Mouse (Mus musculus): ENCODE results near the gene A630076J17Rik.
A peak's percentile ranks its signal among the peaks of the same experiment; 100 is the strongest.

A630076J17Rik gene

GRCm38 (mm10) chr3:107276626-107277025 is 46.2 kb downstream of the A630076J17Rik start:
- DNase-seq (ENCODE audit: low spot score in 2 of 2), result no peak

- peak; percentile 83 to 89 for DNase-seq (ENCODE audit: low spot score in 2 of 2)
These were observed 48.3 kb downstream of the A630076J17Rik start, which contains the start of gene Lamtor5 for GRCm38 (mm10) chr3:107278479-107279269. Lamtor5 (plus strand) TSS chr3:107278858.
